Mouse (Mus musculus) layer of hippocampus, adult 9-11 months (tissue): ENCODE data around the gene Dnal1.

Source experiments
- DNase-seq: peaks from one replicate; pipeline ENCODE4 v3.0.0; 2022

Dnal1 gene

GRCm38 (mm10) chr12:84128576-84128975 is 14.4 kb downstream of the Dnal1 start:
- peak; percentile 76 for DNase-seq

- DNase-seq = no peak
Measured at GRCm38 (mm10) chr12:84129931-84130330, 15.8 kb downstream of the Dnal1 start.

- DNase-seq = no peak
Measured at GRCm38 (mm10) chr12:84132265-84132664, 18.1 kb downstream of the Dnal1 start.

- DNase-seq = no peak
Measured at GRCm38 (mm10) chr12:84137131-84137530, 23.0 kb downstream of the Dnal1 start.

- DNase-seq = no peak
Measured at GRCm38 (mm10) chr12:84140135-84140534, 26.0 kb downstream of the Dnal1 start.

GRCm38 (mm10) chr12:84141271-84141670 is 27.1 kb downstream of the Dnal1 start:
- no peak for DNase-seq

GRCm38 (mm10) chr12:84142281-84143050 is 28.3 kb downstream of the Dnal1 start:
- DNase-seq = no peak

GRCm38 (mm10) chr12:84147954-84148621 is 33.9 kb downstream of the Dnal1 start, which contains the start of gene Pnma1:
TSS of gene Pnma1 (minus strand) at chr12:84148489.
- peak; percentile 84 for DNase-seq

- DNase-seq = no peak
Measured at GRCm38 (mm10) chr12:84148622-84149012, 34.5 kb downstream of the Dnal1 start.

GRCm38 (mm10) chr12:84149971-84150370 is 35.8 kb downstream of the Dnal1 start:
- no peak for DNase-seq

- DNase-seq = no peak
Measured at GRCm38 (mm10) chr12:84150976-84151375, 36.8 kb downstream of the Dnal1 start.

GRCm38 (mm10) chr12:84151911-84152310 is 37.7 kb downstream of the Dnal1 start:
- no peak for DNase-seq

- DNase-seq = no peak
Measured at GRCm38 (mm10) chr12:84152352-84153190, 38.4 kb downstream of the Dnal1 start.

- DNase-seq = no peak
Measured at GRCm38 (mm10) chr12:84153414-84153813, 39.2 kb downstream of the Dnal1 start.

- no peak for DNase-seq
Measured at GRCm38 (mm10) chr12:84154786-84155522, 40.8 kb downstream of the Dnal1 start.

GRCm38 (mm10) chr12:84155523-84155871 is 41.3 kb downstream of the Dnal1 start:
- DNase-seq = no peak

GRCm38 (mm10) chr12:84156210-84156609 is 42.0 kb downstream of the Dnal1 start:
- DNase-seq = no peak

- DNase-seq = no peak
Measured at GRCm38 (mm10) chr12:84158156-84158555, 44.0 kb downstream of the Dnal1 start.

- DNase-seq = no peak
Measured at GRCm38 (mm10) chr12:84160491-84160890, 46.3 kb downstream of the Dnal1 start.

GRCm38 (mm10) chr12:84161116-84161515 is 47.0 kb downstream of the Dnal1 start:
- no peak for DNase-seq

- DNase-seq = no peak
Measured at GRCm38 (mm10) chr12:84161616-84162433, 47.7 kb downstream of the Dnal1 start.

GRCm38 (mm10) chr12:84163133-84163532 is 49.0 kb downstream of the Dnal1 start:
- DNase-seq = no peak
